Mouse (Mus musculus): Measurements from ENCODE around the gene Ms4a5.
"Not testable (repeated sequence)": the region's sequence is repeated elsewhere in the genome, so short reads cannot be mapped to it uniquely, and the experiment has no call there.

GRCm38 (mm10) chr19:11299529-11299928 is 15.9 kb upstream of the Ms4a5 start:
- TF ChIP-seq CTCF (IDR thresholded peaks at IDR 0.05; ENCODE audit: extremely low read depth, insufficient read depth, insufficient read length, insufficient replicate concordance); POLR2A (IDR thresholded peaks at IDR 0.05; ENCODE audit: low read depth, low read length): not testable (repeated sequence)
